Mouse (Mus musculus) fibroblast of lung, adult 2 months (primary cell): ENCODE results near the gene Chic2.

Experiments
- DNase-seq: peaks from one replicate; pipeline ENCODE4 v3.0.0-alpha.2; 2011; ENCODE audit warnings: low read depth

Gene Chic2

DNA sequence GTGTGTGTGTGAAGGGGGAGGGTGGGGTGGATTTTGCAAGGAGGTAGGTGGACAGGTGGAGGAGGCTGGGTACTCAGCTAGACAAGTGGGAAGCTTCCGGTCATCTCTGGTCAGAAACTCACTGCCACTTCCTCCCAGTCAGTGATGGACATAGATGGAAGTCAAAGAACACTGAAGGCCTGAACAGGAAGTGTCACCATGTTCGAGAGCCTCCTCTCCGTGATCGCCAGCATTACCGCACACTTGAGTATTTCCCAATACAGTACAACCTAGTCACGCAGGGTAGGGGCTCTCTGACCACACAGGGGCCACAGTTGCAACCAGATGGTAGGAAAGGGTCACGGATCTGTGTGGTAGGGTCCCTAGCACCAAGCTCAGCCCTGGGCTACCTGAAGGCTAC, 69.1 kb downstream of the Chic2 start:
- no peak for DNase-seq

DNA sequence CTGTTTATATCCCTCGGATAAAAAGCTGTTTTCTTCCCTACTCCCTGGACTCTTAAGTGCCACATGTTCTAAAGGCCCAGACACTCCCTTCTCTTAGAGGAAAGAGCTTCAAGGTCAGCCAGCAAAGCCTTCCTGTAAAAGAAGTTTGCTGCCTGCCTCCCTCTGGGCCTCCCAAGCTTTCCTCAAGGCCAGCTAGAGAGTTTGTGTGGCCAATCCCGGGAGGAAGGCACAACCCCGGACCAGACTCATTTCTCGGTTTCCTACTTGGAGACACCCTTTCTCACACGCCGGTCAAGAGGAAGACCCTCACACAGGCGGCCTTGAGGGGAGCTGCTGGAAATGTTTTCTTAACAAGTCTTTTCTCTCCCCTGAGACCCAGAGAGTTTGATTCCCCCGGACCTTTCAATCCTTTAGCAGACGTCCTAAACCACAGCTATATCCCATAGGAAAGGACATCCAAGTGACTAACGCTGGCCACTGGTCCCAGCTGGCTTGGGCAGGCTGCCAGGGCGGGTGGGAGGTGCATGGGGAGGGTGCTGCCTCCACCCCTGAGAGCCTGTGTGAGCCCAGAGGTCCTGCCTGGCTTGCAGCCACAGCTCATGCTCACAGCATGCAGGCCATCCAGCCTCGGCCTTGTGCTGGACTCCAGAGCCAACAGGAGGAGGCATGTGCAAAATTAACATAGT, 69.7 kb downstream of the Chic2 start:
- DNase-seq, result peak; percentile 45

DNA sequence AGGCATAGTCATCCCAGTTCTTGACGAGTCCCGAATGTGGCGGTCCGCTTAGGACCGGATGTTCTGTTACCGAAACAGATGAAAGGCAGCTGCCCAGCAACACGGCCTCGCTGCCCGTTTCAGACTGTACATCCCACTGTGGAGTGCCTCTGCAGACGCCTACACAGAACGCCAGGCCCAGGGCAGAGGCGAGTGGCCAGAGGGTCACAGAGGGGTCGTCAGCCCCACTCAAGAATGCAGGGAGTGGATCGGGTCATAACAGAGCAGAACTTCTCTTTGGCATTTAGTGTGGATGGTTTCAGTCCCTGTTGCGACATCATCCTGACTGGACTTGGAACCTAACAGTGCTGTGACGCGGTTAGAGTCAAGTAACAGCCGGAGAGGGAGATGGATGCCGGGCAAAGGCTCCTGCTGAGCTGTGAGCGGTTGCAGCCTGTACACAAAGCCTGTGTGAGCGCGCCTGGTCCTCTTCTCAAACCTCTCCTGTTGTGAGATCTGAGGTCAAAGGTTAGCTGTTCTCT, 70.5 kb downstream of the Chic2 start:
- DNase-seq, result peak; percentile 67

DNA sequence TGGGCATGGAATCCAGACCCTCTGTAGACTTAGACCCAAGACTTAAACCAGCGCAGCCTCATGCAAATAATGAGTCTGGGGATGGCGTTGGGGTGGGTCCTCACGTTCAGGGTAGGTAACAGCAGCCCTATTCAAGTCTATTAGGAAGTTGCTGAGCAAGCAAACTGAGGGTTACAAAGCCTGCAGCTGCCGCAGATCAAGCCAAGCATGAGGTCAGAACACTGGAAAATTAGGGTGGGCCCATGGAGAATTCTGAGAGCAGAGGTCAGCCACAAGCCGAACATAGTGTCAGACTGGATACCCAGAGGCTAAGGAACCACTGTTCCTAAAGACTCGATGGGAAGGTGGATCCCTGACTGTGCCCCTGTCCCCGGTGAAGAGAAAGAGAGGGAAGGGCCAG, 73.2 kb downstream of the Chic2 start:
- no peak for DNase-seq

DNA sequence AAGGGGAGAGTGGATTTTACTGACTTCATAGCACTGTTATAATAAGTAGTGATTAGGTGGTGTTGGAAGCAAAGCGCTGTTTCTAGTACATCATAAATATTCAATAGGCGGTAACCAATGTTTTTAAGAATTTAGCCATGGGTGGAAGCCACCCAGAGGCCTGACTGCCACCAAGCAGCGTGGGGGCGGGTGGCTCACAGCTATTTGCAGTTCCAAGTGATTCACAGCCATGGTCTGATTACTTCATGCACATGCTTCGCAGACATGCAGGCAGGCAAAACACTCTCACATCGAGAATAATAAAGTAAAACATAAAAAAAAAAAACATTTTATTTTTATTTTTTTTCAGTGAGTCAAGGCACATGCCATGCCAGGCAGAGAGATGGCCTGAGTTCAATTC, 75.2 kb downstream of the Chic2 start:
- no peak for DNase-seq

DNA sequence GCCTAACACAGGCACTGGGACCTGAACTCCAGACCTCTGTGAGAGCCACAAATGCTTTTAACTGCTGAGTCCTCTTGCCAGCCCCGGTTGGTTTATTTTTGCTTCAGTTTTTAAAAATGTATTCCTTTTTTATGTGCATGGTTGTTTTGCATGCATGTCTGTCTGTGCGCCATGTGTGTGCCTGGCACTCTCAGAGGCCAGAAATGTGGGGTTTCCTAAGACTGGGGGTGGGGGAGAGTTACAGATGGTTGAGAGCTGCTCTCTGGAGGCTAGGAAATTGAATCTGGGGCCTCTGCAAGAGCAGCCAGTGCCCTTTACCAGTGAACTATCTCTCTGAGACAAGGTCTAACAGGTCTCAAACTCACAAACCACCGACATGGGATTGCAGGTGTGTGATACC, 76.7 kb downstream of the Chic2 start:
- DNase-seq, result no peak

DNA sequence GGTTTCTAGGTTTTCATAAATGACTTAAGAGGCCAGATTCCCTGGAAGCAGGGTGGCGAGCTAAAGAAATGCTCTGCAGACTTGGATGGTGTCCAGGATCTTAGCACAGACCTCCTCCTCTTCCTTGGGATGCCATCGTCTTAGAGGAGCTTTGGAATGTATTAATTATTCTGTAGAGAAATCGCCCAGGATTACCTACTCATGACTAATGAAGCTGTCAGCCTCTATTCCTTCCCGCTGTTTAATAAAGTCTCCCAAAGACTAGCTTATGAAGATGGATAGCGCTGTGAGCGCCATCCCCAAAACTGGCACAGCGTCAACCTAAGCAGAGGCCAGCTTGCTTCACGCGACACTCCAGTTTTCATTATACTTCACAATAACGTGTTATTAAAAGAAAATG, 77.7 kb downstream of the Chic2 start:
- no peak for DNase-seq

DNA sequence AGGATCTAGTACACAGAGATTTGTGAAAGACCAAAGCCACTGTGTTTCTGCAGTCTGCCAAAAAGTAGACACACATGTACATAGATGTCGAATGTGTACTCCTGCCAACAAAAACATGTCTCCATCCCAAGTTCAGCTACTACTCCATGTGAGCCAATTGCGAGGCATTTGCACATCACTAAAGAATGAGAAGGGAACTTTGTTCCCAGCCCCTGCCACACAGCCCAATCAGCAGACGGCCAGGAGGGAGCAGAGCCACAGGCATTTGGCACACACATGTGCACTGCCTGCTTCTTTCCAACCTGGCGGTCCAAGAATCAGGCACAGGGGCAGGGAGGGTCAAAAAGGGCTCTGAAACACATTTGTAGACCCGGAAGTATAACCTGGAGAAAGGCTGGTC, 81.8 kb downstream of the Chic2 start:
- peak; percentile 73 for DNase-seq

DNA sequence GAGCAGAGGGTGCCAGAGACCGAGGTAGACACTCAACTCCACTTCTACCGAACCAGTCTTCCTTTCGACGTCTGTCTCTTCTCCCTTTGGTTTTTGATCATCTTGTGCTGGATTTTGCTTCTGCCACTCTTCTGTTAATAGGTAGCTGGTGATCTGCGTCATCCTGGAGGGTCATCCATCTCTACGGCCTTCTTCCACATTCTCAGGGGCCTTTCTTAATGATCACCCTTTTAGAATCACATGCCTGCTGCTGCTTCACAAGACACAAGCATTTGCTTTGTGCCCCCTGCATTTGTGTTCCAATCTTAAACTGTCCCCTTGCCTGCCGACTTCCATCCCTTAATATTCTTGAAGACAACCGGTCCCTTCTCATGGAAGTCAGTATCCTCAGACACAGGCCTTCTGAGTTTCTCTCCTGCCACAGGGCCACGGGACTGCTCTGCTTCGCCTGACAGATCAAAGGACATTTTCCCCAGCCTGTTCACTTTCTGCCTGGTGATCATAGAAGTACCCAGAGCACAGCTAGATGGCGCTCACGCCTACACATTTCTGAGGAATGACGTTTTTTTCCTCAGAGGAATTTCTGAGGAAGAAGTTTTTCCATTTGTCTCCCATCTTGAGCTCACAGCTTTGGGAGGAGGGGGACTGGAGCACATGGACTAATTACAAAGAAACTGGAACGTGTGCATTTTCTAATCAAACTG, 83.6 kb downstream of the Chic2 start:
- DNase-seq, result peak; percentile 51

DNA sequence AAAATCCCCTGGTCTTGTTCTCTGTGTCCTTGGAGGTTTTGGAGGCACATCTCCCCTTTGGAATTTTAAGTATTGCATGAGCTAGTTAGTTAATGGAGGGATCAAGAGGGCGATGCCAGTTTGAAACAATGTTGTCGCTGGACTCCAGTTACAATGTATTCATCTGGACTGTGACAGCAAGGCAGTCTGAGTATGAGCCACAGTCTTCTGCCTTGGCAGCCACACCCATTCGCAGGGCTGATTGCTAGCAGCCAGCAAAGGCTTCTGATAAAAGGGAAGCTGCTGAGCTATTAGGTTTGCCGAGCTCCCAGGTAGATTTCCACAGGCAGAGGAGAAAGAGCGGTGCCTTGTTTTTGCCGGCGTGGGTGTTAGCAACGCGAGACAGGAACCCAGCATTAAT, 84.3 kb downstream of the Chic2 start:
- DNase-seq, result no peak

DNA sequence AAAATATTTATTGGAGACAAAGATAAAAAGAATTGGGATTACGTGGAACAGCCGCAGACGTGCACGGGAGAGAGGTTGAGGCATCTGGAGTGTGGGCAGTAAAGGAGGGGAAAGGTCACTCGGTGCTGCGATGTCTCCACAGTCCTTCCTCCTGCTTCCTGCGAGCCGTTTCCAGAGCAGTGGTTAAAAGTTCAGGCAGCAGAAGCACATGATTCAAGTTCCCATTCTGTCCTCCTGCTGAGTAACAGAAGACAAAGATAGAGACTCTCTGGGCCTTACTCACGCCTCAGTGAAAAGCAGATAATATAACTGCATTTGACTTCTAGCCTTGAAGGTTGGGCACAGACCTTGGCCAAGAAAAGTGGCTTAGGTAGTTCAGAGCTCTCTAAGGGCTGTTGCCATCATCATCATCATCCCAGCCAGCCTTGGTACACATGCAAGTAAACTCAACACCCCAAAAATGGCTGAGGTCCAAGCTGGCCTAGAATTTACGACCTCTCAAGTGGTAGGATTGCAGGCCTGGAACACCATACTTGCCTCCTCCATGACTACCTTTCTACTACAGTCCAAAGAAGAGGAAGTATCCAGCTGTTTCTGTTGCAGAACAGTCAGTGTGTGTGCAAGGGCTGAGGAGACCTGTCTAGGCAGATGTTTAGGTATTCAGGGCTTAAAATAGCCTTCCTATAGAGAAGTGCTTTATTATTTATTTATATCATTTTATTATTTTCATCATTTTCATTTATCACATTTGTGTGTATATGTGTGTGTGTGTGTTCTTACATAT, 87.1 kb downstream of the Chic2 start:
- no peak for DNase-seq

DNA sequence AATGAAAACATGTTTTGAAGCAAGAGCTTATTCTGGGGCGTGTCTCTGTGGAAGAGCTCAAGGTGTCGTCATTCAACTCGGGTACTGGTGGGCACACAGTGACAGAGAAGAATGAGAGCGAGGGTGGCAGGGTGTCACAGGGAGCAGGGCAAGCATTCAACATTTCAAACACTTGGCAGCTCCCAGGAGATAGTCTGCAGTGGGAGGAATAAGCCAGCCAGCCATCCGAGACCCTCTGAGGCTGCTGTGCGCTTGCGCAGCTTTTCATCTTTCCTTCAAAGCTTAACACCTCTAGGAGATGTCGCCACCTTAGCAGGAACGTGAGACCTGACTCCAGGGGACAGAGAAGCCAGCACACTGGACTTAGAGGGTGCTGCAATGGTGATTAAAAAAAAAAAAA, 88.2 kb downstream of the Chic2 start:
- DNase-seq, result no peak

DNA sequence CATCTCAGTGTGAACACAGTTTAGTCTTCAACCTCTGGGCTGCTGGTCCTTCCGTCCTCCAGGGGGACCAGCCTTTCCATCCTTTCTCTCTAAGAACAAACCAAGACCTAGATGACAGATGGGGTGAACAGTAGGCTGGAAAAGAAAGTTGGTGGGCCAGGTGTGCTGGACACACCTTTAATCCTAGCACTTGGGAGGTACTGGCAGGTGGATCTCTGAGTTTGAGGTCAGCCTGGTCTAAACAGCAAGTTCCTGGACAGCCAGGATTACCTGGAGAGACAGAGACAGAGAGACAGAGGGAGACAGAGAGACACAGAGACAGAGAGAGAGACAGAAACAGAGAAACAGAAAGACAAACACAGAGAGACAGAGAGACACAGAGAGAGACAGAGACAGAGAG, 89.0 kb downstream of the Chic2 start:
- no peak for DNase-seq

DNA sequence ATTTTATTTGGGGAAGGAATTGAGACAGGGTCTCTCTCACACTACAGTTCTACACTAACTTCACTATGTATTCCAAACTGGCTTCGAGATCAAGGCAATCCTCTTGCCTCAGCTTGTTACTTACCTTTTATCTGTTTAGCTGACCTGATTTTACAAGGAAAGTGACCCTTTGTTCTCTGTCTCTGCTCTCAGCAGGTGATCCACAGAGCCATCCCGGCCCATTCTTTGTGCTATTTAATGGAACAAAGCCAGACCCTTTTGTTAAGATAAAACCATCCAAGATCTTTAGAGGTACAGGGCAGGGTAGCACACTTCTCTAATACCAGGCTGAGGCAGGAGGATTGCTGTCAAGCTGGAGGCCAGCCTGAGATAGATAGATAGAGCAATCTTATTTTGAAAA, 91.6 kb downstream of the Chic2 start:
- DNase-seq, result no peak

DNA sequence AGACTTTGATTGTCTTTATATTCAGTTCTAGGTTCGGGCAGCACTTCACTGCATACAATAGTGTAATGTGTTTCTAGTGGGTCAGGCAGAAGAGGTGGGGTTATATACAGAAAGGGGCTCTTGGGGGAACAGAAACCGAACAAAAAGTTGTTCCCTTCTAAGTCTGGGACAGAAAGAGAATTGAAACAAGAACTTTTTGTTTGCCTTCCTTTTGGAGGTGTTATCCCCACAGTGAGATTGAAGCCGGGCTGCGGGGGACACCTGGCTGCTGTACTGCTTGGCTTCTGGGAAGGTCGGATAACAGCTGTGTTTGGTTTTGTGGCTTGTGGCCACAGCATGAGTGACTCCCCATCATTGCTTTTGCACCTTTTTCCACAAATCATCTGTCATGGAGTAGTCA, 93.2 kb downstream of the Chic2 start:
- no peak for DNase-seq

DNA sequence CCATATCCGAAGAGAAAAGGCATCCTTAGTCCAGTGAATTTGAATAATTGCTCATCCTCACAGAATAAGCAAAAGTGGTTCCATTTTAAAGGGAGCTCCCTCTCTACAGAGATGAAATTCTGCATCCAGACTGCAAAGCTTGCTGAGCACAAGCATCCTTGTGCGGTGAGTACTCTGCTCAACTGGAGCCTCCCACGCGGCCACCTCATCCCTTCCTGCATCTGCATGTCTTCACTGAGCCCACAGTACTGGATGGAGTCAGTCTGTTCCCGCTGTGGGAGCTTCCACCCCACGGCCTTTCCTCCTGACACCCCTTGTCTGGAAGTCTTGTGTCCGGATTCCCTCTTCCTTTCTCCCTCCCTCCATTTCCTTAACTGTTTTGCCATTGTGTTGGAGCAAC, 95.3 kb downstream of the Chic2 start:
- no peak for DNase-seq

DNA sequence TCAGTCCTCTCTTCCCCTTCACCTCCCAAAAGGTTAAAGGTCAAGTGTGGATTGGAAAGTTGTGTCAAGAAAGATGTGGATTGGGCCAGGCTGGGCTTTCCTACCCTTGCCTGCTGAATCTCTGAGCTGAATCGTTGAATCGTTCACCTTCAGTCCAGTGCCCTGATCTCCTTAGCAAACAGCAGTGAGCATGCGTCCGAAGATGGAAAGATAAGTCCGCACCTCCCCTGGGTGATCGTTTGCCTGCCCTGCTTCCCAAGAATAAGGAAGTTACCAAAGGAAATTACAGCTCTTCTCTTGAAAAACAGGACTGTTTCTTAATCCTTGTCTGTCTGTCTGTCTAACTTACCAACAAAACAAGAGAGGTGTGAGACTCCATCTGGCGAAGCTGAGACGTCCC, 96.1 kb downstream of the Chic2 start:
- no peak for DNase-seq
